Mouse (Mus musculus): ENCODE results near the gene Casq1. TPM values are rescaled to one million over a fixed set of nuclear protein-coding genes. Genes with fewer than 3 reads are reported as not detected.

Casq1 gene
- polyA plus RNA-seq (2014; fragmentation: Illumina TruSeq; extraction: RNeasy Lipid Tissue Mini Kit (QIAGEN cat#74804); ENCODE audit: low read depth, low replicate concordance) = 14.2 TPM

DNA sequence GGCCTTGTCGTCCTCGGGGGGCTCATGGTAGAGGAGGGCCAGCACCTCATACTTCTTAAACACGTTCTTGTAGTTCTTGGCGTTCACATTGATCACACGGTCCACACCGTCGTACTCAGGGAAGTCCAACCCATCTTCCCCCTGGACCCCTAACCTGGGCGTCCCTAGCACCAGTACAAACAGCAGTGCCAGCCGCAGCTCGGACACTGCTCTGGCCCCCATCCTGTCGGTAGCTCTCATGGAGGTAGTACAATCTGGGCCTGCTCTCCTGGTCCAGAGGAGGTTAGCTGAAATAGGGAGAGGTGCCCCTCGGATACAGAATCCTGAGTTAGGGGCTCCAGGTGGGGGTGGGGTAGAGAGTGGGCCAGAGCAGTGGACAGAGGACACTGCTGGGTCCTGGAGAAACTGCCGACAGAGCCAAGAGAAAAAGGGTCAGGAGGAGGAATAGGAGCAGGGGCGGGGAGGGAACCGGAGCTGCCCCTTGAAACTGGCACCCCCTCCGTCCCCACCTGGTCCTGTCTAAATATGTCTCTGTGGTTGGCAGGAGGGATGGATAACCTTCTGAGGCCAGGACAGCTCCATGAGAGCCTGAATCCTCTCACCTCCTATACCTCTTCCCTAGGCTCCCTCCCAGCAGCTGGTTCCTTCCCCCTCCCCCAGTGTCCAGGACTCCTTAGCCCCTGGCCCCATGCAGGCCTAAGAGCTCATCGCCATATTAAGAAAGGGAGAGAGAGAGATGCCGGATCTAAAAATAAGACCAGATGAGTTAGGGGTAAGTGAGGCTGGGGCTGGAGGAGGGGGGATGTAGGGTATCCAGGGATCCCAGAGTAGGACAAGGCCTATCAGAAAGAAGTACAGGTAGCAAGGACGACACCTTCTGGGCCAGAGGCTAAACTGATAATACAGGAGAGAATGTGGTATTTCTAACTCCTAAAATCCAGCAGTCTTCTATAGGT is at the start of gene Casq1:
Gene Casq1 (minus strand): TSS at position 418 of the 956 bp plus-strand sequence.

DNA sequence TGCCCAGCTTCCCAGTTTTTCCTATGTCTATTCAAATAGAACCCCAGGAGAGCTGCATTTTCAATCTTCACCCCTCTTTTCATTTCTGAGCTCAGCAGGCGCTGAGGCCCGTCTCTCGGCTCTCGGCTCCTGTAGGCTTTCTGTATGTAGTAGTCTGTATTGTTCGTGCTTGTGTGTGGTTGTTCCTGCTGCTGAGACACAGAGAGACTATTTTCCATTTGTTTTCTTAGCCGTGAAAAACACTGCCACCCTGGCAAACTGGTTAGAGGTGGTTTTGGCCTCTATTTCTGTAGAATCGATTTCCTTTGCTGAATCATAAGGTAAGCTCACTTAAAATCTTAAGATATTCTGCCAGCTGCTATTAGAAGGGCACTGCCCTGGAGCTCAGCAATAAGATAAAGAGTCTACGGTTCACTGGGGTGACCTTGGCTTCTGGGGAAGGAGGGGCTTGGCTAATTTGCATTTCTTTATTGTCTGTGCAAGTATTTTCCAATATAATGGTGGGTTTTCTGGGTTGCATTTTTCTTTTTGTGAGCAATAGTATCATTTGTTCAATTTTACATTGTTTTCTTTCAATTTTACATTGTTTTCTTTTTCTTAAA is 41.9 kb upstream of the Casq1 start, which contains the start of gene Igsf8:
Gene Igsf8 (plus strand): TSS at position 165 of the 602 bp plus-strand sequence.

DNA sequence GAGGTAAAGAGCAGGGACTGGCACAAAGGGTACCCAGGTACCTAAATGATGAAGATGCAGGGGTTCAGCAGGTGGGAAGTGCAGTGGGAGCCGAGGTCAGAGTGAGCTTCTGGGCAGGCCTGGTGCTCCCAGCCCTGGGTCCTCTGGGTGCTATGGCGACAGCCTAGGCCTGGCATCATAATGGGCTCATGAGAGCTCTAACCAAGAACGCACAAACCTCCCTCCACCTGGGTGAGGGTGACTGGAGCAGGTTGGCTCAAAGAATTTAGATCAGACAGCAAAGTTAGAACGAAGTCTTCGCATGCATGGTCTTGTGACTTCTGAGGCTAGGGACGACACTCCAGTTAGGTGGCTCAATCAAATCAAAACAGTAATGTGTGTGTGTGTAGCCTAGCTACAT is 38.6 kb upstream of the Casq1 start, which contains the start of gene Atp1a4:
Gene Atp1a4 (minus strand): TSS at position 101 of the 400 bp plus-strand sequence.

DNA sequence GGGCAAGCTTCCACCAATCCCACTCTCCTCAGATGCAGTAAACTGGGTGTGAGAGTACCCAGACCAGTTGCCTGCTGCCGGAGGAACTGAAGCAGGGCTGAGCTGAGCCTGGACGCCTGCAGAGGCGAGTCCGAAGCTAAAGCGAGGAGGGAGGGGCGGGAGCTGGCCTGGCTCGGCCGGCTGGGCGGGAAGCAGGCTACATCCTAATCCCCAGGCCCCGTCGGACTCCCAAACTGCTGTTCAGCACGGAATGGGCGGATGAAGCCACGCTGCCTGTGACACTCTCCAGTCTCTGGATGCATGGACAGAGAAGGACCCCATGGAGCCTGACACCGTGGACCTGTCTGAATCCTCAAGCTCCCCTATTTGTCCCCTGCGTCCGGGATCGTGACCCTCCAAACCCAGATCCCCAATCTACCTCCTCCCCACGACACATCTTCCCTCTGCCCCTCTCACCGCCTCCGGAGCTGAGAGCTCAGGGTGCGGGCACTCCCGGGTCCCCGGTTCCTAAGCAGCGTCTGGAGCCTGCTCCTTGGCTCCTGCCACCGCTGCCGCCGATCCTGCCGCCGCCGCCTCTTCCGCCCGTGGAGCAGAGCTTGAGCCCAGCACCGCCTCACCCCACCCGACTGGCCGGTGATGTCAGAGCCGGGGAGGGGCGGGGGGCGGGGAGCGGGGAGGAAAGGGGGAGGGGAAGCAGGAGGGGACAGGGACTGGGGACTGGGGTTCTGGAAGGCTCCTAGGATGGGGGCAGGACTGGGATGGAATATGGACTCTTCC is 13.3 kb downstream of the Casq1 start, which contains the start of gene Pea15a:
Gene Pea15a (minus strand): TSS at position 664 of the 777 bp plus-strand sequence.

Other genes with a start within 250 kb of the Casq1 start
- gene Vangl2, start 191.4 kb downstream of the Casq1 start, polyA plus RNA-seq (2014; fragmentation: Illumina TruSeq; extraction: RNeasy Lipid Tissue Mini Kit (QIAGEN cat#74804); ENCODE audit: low read depth, low replicate concordance) = 0.81 TPM
- not detected for gene Nhlh1, start 162.3 kb downstream of the Casq1 start, polyA plus RNA-seq (2014; fragmentation: Illumina TruSeq; extraction: RNeasy Lipid Tissue Mini Kit (QIAGEN cat#74804); ENCODE audit: low read depth, low replicate concordance)
- 111 TPM for gene Copa, start 137.3 kb downstream of the Casq1 start, polyA plus RNA-seq (2014; fragmentation: Illumina TruSeq; extraction: RNeasy Lipid Tissue Mini Kit (QIAGEN cat#74804); ENCODE audit: low read depth, low replicate concordance)
- 49.5 TPM for gene Ncstn, start 137.1 kb downstream of the Casq1 start, polyA plus RNA-seq (2014; fragmentation: Illumina TruSeq; extraction: RNeasy Lipid Tissue Mini Kit (QIAGEN cat#74804); ENCODE audit: low read depth, low replicate concordance)
- gene Pex19, start 93.1 kb downstream of the Casq1 start, polyA plus RNA-seq (2014; fragmentation: Illumina TruSeq; extraction: RNeasy Lipid Tissue Mini Kit (QIAGEN cat#74804); ENCODE audit: low read depth, low replicate concordance) = 141 TPM
- 124 TPM for gene Dcaf8, start 71.8 kb downstream of the Casq1 start, polyA plus RNA-seq (2014; fragmentation: Illumina TruSeq; extraction: RNeasy Lipid Tissue Mini Kit (QIAGEN cat#74804); ENCODE audit: low read depth, low replicate concordance)
- 86.7 TPM for gene Pea15a, start 13.1 kb downstream of the Casq1 start, polyA plus RNA-seq (2014; fragmentation: Illumina TruSeq; extraction: RNeasy Lipid Tissue Mini Kit (QIAGEN cat#74804); ENCODE audit: low read depth, low replicate concordance)
- not detected for gene Atp1a4, start 38.5 kb upstream of the Casq1 start, polyA plus RNA-seq (2014; fragmentation: Illumina TruSeq; extraction: RNeasy Lipid Tissue Mini Kit (QIAGEN cat#74804); ENCODE audit: low read depth, low replicate concordance)
- gene Igsf8, start 41.8 kb upstream of the Casq1 start, polyA plus RNA-seq (2014; fragmentation: Illumina TruSeq; extraction: RNeasy Lipid Tissue Mini Kit (QIAGEN cat#74804); ENCODE audit: low read depth, low replicate concordance) = 11.6 TPM
- 473 TPM for gene Atp1a2, start 78.2 kb upstream of the Casq1 start, polyA plus RNA-seq (2014; fragmentation: Illumina TruSeq; extraction: RNeasy Lipid Tissue Mini Kit (QIAGEN cat#74804); ENCODE audit: low read depth, low replicate concordance)
- not detected for gene Kcnj9, start 109.5 kb upstream of the Casq1 start, polyA plus RNA-seq (2014; fragmentation: Illumina TruSeq; extraction: RNeasy Lipid Tissue Mini Kit (QIAGEN cat#74804); ENCODE audit: low read depth, low replicate concordance)
- 0.16 TPM for gene Kcnj10, start 121.3 kb upstream of the Casq1 start, polyA plus RNA-seq (2014; fragmentation: Illumina TruSeq; extraction: RNeasy Lipid Tissue Mini Kit (QIAGEN cat#74804); ENCODE audit: low read depth, low replicate concordance)
- 4.1 TPM for gene Pigm, start 156.7 kb upstream of the Casq1 start, polyA plus RNA-seq (2014; fragmentation: Illumina TruSeq; extraction: RNeasy Lipid Tissue Mini Kit (QIAGEN cat#74804); ENCODE audit: low read depth, low replicate concordance)

Data from heart, adult 10 weeks (tissue).